Mouse (Mus musculus): ENCODE data around the gene Sytl2. TPM values are rescaled to one million over a fixed set of nuclear protein-coding genes. Genes with fewer than 3 reads are reported as not detected.

Gene Sytl2
- polyA plus RNA-seq (2016; fragmentation: Nextera tagmentation; extraction: Ambion mirVana) = 3.1 and 3.2 TPM in 2 replicates

GRCm38 (mm10) chr7:90301942-90302646, at the start of gene Sytl2:
Sytl2 (plus strand) TSS chr7:90302252.
- DNase-seq (ENCODE audit: low spot score) = peak; percentile 75
- Histone ChIP-seq H3K9me3 (no peaks in the 10 kb centered on the region), H3K4me3 (peak within 1 kb of the TSS; percentile 71), H3K36me3 (replicated peaks) (no peaks in the 10 kb centered on the region), H3K4me1 (peaks cover 13% of the 10 kb centered on the region), H3K27ac (replicated peaks) (peak within 1 kb of the TSS; percentile 70; the same call in 1 of the 2 replicates), H3K27me3 (replicated peaks; ENCODE audit: low read depth, poor library complexity, severe bottlenecking) (peaks cover 55% of the 10 kb centered on the region)
- WGBS = 1% methylated on average over 43 of the region's 43 CpGs

GRCm38 (mm10) chr7:90252946-90253345, 49.1 kb upstream of the Sytl2 start:
- 77% methylated on average over 5 of the region's 5 CpGs for WGBS
- H3K27me3 ChIP-seq (replicated peaks; ENCODE audit: low read depth, poor library complexity, severe bottlenecking) = no peaks in the 10 kb centered on the region
- peak; percentile 21 for DNase-seq (ENCODE audit: low spot score)
- no peaks in the 10 kb centered on the region for H3K9me3 ChIP-seq
- no peak overlapping the region for H3K27ac ChIP-seq (replicated peaks)
- H3K4me1 ChIP-seq = no peaks in the 10 kb centered on the region
- no peak overlapping the region for H3K4me3 ChIP-seq
- no peaks in the 10 kb centered on the region for H3K36me3 ChIP-seq (replicated peaks)

- Histone ChIP-seq H3K4me3 (no peak overlapping the region), H3K27me3 (replicated peaks; ENCODE audit: low read depth, poor library complexity, severe bottlenecking) (no peaks in the 10 kb centered on the region), H3K27ac (replicated peaks) (no peak overlapping the region), H3K4me1 (peaks cover 5% of the 10 kb centered on the region; the same call in 1 of the 2 replicates), H3K9me3 (no peaks in the 10 kb centered on the region), H3K36me3 (replicated peaks) (no peaks in the 10 kb centered on the region)
- DNase-seq (ENCODE audit: low spot score) = no peak
- 91% methylated on average over 2 of the region's 2 CpGs for WGBS
Measured at GRCm38 (mm10) chr7:90258701-90259100, 43.4 kb upstream of the Sytl2 start.

- H3K27ac ChIP-seq (replicated peaks) = no peak overlapping the region
- H3K36me3 ChIP-seq (replicated peaks) = no peaks in the 10 kb centered on the region
- H3K9me3 ChIP-seq = no peaks in the 10 kb centered on the region
- DNase-seq (ENCODE audit: low spot score) = no peak
- peaks cover 5% of the 10 kb centered on the region; the same call in 1 of the 2 replicates for H3K4me1 ChIP-seq
- H3K27me3 ChIP-seq (replicated peaks; ENCODE audit: low read depth, poor library complexity, severe bottlenecking) = no peaks in the 10 kb centered on the region
- WGBS = 86% methylated on average over 2 of the region's 2 CpGs
- no peak overlapping the region for H3K4me3 ChIP-seq
Measured at GRCm38 (mm10) chr7:90259899-90260298, 42.2 kb upstream of the Sytl2 start.

- WGBS = 34% methylated on average over 7 of the region's 7 CpGs
- H3K4me1 ChIP-seq = peaks cover 12% of the 10 kb centered on the region
- no peaks in the 10 kb centered on the region for H3K36me3 ChIP-seq (replicated peaks)
- no peaks in the 10 kb centered on the region for H3K9me3 ChIP-seq
- H3K4me3 ChIP-seq = no peak overlapping the region
- DNase-seq (ENCODE audit: low spot score) = no peak
- no peaks in the 10 kb centered on the region for H3K27me3 ChIP-seq (replicated peaks; ENCODE audit: low read depth, poor library complexity, severe bottlenecking)
- H3K27ac ChIP-seq (replicated peaks) = no peak overlapping the region
Measured at GRCm38 (mm10) chr7:90261902-90262599, 40.0 kb upstream of the Sytl2 start.

- 5% methylated on average over 28 of the region's 28 CpGs for WGBS
- no peaks in the 10 kb centered on the region for H3K27me3 ChIP-seq (replicated peaks; ENCODE audit: low read depth, poor library complexity, severe bottlenecking)
- H3K9me3 ChIP-seq = no peaks in the 10 kb centered on the region
- H3K4me1 ChIP-seq = peaks cover 12% of the 10 kb centered on the region
- peak within 1 kb of the TSS; percentile 52 for H3K4me3 ChIP-seq
- H3K27ac ChIP-seq (replicated peaks) = peak within 1 kb of the TSS; percentile 77
- DNase-seq (ENCODE audit: low spot score) = peak; percentile 89
- no peaks in the 10 kb centered on the region for H3K36me3 ChIP-seq (replicated peaks)
Measured at GRCm38 (mm10) chr7:90265289-90265970, 36.6 kb upstream of the Sytl2 start, which contains the start of gene Ccdc83. Ccdc83 (minus strand) TSS chr7:90265777.

GRCm38 (mm10) chr7:90270141-90270540, 31.9 kb upstream of the Sytl2 start:
- 84% methylated on average over 3 of the region's 3 CpGs for WGBS
- no peak for DNase-seq (ENCODE audit: low spot score)
- Histone ChIP-seq H3K9me3 (no peaks in the 10 kb centered on the region), H3K4me3 (no peak overlapping the region), H3K27ac (replicated peaks) (no peak overlapping the region), H3K4me1 (peaks cover 5% of the 10 kb centered on the region), H3K27me3 (replicated peaks; ENCODE audit: low read depth, poor library complexity, severe bottlenecking) (no peaks in the 10 kb centered on the region), H3K36me3 (replicated peaks) (no peaks in the 10 kb centered on the region)

- H3K27me3 ChIP-seq (replicated peaks; ENCODE audit: low read depth, poor library complexity, severe bottlenecking) = no peaks in the 10 kb centered on the region
- H3K36me3 ChIP-seq (replicated peaks) = no peaks in the 10 kb centered on the region
- H3K4me1 ChIP-seq = peaks cover 5% of the 10 kb centered on the region
- whole genome bisulfite sequencing = 63% methylated on average over 11 of the region's 11 CpGs
- H3K27ac ChIP-seq (replicated peaks) = no peak overlapping the region
- no peak overlapping the region for H3K4me3 ChIP-seq
- no peak for DNase-seq (ENCODE audit: low spot score)
- no peaks in the 10 kb centered on the region for H3K9me3 ChIP-seq
Measured at GRCm38 (mm10) chr7:90274561-90275100, 27.4 kb upstream of the Sytl2 start.

GRCm38 (mm10) chr7:90277246-90277645, 24.8 kb upstream of the Sytl2 start:
- H3K36me3 ChIP-seq (replicated peaks) = no peaks in the 10 kb centered on the region
- peaks cover 8% of the 10 kb centered on the region for H3K4me1 ChIP-seq
- no peak for DNase-seq (ENCODE audit: low spot score)
- no peaks in the 10 kb centered on the region for H3K27me3 ChIP-seq (replicated peaks; ENCODE audit: low read depth, poor library complexity, severe bottlenecking)
- no peaks in the 10 kb centered on the region for H3K9me3 ChIP-seq
- 68% methylated on average over 3 of the region's 3 CpGs for WGBS
- no peak overlapping the region for H3K4me3 ChIP-seq
- H3K27ac ChIP-seq (replicated peaks) = no peak overlapping the region

GRCm38 (mm10) chr7:90277769-90278168, 24.3 kb upstream of the Sytl2 start:
- DNase-seq (ENCODE audit: low spot score) = no peak
- Histone ChIP-seq H3K27ac (replicated peaks) (no peak overlapping the region), H3K4me1 (peaks cover 8% of the 10 kb centered on the region), H3K9me3 (no peaks in the 10 kb centered on the region), H3K4me3 (no peak overlapping the region), H3K27me3 (replicated peaks; ENCODE audit: low read depth, poor library complexity, severe bottlenecking) (no peaks in the 10 kb centered on the region), H3K36me3 (replicated peaks) (no peaks in the 10 kb centered on the region)
- 57% methylated on average over 4 of the region's 4 CpGs for WGBS

GRCm38 (mm10) chr7:90279136-90279535, 22.9 kb upstream of the Sytl2 start:
- DNase-seq (ENCODE audit: low spot score) = no peak
- no peaks in the 10 kb centered on the region for H3K36me3 ChIP-seq (replicated peaks)
- 90% methylated on average over 4 of the region's 4 CpGs for WGBS
- H3K27me3 ChIP-seq (replicated peaks; ENCODE audit: low read depth, poor library complexity, severe bottlenecking) = no peaks in the 10 kb centered on the region
- peaks cover 8% of the 10 kb centered on the region for H3K4me1 ChIP-seq
- no peak overlapping the region for H3K27ac ChIP-seq (replicated peaks)
- no peak overlapping the region for H3K4me3 ChIP-seq
- no peaks in the 10 kb centered on the region for H3K9me3 ChIP-seq

GRCm38 (mm10) chr7:90280274-90280875, 21.7 kb upstream of the Sytl2 start:
- H3K27ac ChIP-seq (replicated peaks) = no peak overlapping the region
- peak; percentile 43 for DNase-seq (ENCODE audit: low spot score)
- peaks cover 8% of the 10 kb centered on the region for H3K4me1 ChIP-seq
- H3K36me3 ChIP-seq (replicated peaks) = no peaks in the 10 kb centered on the region
- no peaks in the 10 kb centered on the region for H3K9me3 ChIP-seq
- no peaks in the 10 kb centered on the region for H3K27me3 ChIP-seq (replicated peaks; ENCODE audit: low read depth, poor library complexity, severe bottlenecking)
- WGBS = 64% methylated on average over 11 of the region's 11 CpGs
- no peak overlapping the region for H3K4me3 ChIP-seq
